ENCODE assay signal across 16 mouse cellular contexts in the genomic region with DNA sequence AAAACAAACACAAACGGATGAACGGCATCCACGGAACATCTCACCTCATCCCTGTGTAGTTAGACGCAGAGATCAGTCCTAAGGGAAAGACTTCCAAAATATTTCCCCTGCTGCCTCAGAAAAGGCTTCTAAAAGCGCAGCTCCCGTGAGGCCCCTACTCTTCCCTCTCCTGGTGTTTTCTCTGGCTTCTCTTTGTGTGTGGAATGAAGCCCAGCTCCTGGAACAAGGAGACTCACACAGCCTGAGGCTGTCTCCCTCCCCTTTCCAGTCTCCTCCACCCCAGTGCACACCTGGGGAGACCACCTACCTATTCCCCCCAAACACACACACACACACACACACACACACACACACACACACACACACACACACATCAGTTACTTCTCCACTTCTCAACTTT.
"Had no signal": no experiment of that assay in that cellular context is flagged by ENCODE, and none has a peak within 500 bp of the region (broad histone marks: within the 10 kb centered on the region; RNA-seq: fewer than 3 reads in every experiment).

No protein-coding gene starts in this region.

- H3K27ac ChIP-seq: midbrain, embryonic 10.5 days; midbrain, embryonic 12.5 days; neural tube, embryonic 13.5 days; stomach, embryonic 15.5 days; stomach, postnatal 0 days had no signal

- H3K4me2 ChIP-seq: lung, embryonic 14.5 days; midbrain, embryonic 12.5 days; neural tube, embryonic 13.5 days; stomach, embryonic 15.5 days had no signal

- H3K4me1 ChIP-seq: midbrain, embryonic 10.5 days; midbrain, embryonic 12.5 days; neural tube, embryonic 13.5 days; stomach, embryonic 15.5 days had no signal

- H3K4me3 ChIP-seq: midbrain, embryonic 10.5 days; midbrain, embryonic 12.5 days; myocyte; neural tube, embryonic 13.5 days; stomach, embryonic 15.5 days had no signal

- H3K9me3 ChIP-seq: midbrain, embryonic 12.5 days; neural tube, embryonic 13.5 days; stomach, embryonic 15.5 days had no signal

- H3K36me3 ChIP-seq: midbrain, embryonic 10.5 days; midbrain, embryonic 12.5 days; neural tube, embryonic 13.5 days; stomach, embryonic 15.5 days had no signal

- ATAC-seq: midbrain, embryonic 16.5 days had no signal

- DNase-seq: lung, adult 18-20 months; lung, embryonic 14.5 days; lung, postnatal 10 days; lung, postnatal 4 days; midbrain, embryonic 14.5 days; right cerebral cortex, postnatal 14 days; thymus, adult 2 months; thymus, postnatal 25 days; thymus, postnatal 4 days had no signal

- H3K9ac ChIP-seq: lung, embryonic 14.5 days; midbrain, embryonic 12.5 days; neural tube, embryonic 13.5 days; stomach, embryonic 15.5 days had no signal
